Mouse (Mus musculus): ENCODE measurements around the gene Vmn1r159. TPM values are rescaled to one million over a fixed set of nuclear protein-coding genes. Genes with fewer than 3 reads are reported as not detected.
"Not testable (repeated sequence)": the region's sequence is repeated elsewhere in the genome, so short reads cannot be mapped to it uniquely, and the experiment has no call there.

Gene Vmn1r159
- not detected in 2 replicates for total RNA-seq (2015)
- not detected in 2 replicates for total RNA-seq (2017)

- ATAC-seq (ENCODE audit: poor library complexity, severe bottlenecking), result not testable (repeated sequence)
These were observed at the start of gene Vmn1r159 for GRCm38 (mm10) chr7:22843505-22843904. Gene Vmn1r159, minus strand, starts transcription at chr7:22843605.

- ATAC-seq (ENCODE audit: poor library complexity, severe bottlenecking), result not testable (repeated sequence)
These were observed 27.5 kb upstream of the Vmn1r159 start, which contains the start of gene Vmn1r160 for GRCm38 (mm10) chr7:22870924-22871323. Gene Vmn1r160, plus strand, starts transcription at chr7:22871224.

Other genes starting within 250 kb of the Vmn1r159 start
- not detected in 2 replicates for gene Vmn1r155, start 185.6 kb downstream of the Vmn1r159 start, total RNA-seq (2015)
- gene Vmn1r155, start 185.6 kb downstream of the Vmn1r159 start, total RNA-seq (2017), result not detected in 2 replicates
- gene Gm8693, start 151.3 kb downstream of the Vmn1r159 start, total RNA-seq (2015), result not detected in 2 replicates
- gene Gm8693, start 151.3 kb downstream of the Vmn1r159 start, total RNA-seq (2017), result not detected in 2 replicates
- gene Gm4567, start 123.9 kb downstream of the Vmn1r159 start, total RNA-seq (2015), result not detected in 2 replicates
- gene Gm4567, start 123.9 kb downstream of the Vmn1r159 start, total RNA-seq (2017), result not detected in 2 replicates
- gene Vmn1r157, start 81.9 kb downstream of the Vmn1r159 start, total RNA-seq (2015), result not detected in 2 replicates
- gene Vmn1r157, start 81.9 kb downstream of the Vmn1r159 start, total RNA-seq (2017), result not detected in 2 replicates
- gene Vmn1r158, start 52.8 kb downstream of the Vmn1r159 start, total RNA-seq (2015), result not detected in 2 replicates
- not detected in 2 replicates for gene Vmn1r158, start 52.8 kb downstream of the Vmn1r159 start, total RNA-seq (2017)
- not detected in 2 replicates for gene Vmn1r160, start 27.6 kb upstream of the Vmn1r159 start, total RNA-seq (2015)
- gene Vmn1r160, start 27.6 kb upstream of the Vmn1r159 start, total RNA-seq (2017), result not detected in 2 replicates
- gene Gm4214, start 141.1 kb upstream of the Vmn1r159 start, total RNA-seq (2015), result not detected in 2 replicates
- not detected in 2 replicates for gene Gm4214, start 141.1 kb upstream of the Vmn1r159 start, total RNA-seq (2017)
- gene Gm4216, start 176.3 kb upstream of the Vmn1r159 start, total RNA-seq (2015), result not detected in 2 replicates
- gene Gm4216, start 176.3 kb upstream of the Vmn1r159 start, total RNA-seq (2017), result not detected in 2 replicates
- not detected in 2 replicates for gene Vmn1r163, start 211.9 kb upstream of the Vmn1r159 start, total RNA-seq (2015)
- not detected in 2 replicates for gene Vmn1r163, start 211.9 kb upstream of the Vmn1r159 start, total RNA-seq (2017)
- not detected in 2 replicates for gene Gm8720, start 223.9 kb upstream of the Vmn1r159 start, total RNA-seq (2015)
- not detected in 2 replicates for gene Gm8720, start 223.9 kb upstream of the Vmn1r159 start, total RNA-seq (2017)